Mouse (Mus musculus): ENCODE measurements at regions not wholly inside any gene's neighbourhood (a gene's known extent, or its start where the extent isn't known, plus 50 kb on each side); places are given as distances from the start of the nearest gene placed in this dataset.

DNA sequence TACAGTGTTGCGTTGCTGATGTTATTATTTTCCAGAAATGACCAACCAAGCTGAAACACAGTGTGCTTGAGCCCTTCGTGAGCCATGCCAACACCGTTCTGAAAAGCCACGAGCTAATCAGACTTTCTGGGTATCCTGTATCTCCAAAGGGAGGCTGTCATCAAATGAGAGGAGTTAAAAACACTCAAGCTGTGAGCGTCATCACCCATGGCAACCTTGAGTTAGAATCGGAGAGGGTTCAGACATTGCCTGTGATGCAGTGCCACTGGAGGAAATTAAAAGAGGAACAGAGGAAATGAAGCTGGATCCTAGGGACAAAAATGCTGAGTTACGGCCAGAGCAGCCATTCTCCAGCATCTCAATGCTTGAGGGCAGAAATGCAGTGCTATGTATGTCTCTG, 838.6 kb downstream of the Ntrk3 start:
- H3K4me3 ChIP-seq (ENCODE audit: low read length), result no peak overlapping the region
- no peak overlapping the region for H3K9ac ChIP-seq (ENCODE audit: low read depth, low read length)
- no peak overlapping the region for H3K4me2 ChIP-seq (replicated peaks; ENCODE audit: low read depth, low read length)
- H3K4me1 ChIP-seq (ENCODE audit: control insufficient read depth, insufficient read depth, low read length), result no peaks in the 10 kb centered on the region
- no peak for ATAC-seq (ENCODE audit: low FRiP score, low TSS enrichment)
- 73% methylated on average over 7 of the region's 7 CpGs for WGBS
- no peaks in the 10 kb centered on the region for H3K9me3 ChIP-seq (ENCODE audit: control insufficient read depth, low read length)
- no peak overlapping the region for H3K27ac ChIP-seq (ENCODE audit: low read depth, low read length)
- H3K27me3 ChIP-seq (ENCODE audit: control insufficient read depth, insufficient read depth, low read length), result no peaks in the 10 kb centered on the region
- H3K36me3 ChIP-seq (ENCODE audit: control insufficient read depth, insufficient read depth, low read length), result no peaks in the 10 kb centered on the region

DNA sequence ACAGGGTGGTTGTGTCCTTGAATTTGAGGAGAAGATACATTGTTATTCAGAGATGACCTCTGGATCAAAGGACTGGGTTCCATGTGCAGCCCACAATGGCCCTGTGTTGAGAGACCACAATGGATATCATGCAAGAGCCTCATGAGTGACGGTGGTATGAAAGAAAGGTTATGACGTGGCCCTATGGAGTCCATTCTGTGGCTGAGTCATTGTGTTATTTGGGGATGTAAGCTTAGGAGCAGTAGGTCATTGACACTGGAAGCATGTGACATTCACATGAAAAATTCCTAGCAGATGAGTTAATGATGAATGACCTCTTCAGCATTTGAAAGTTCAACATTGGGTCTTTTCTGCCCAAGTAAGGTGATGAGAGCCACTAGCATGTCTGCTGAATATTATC, 849.3 kb downstream of the Ntrk3 start:
- no peak overlapping the region for H3K27ac ChIP-seq (ENCODE audit: low read depth, low read length)
- H3K9ac ChIP-seq (ENCODE audit: low read depth, low read length), result no peak overlapping the region
- H3K4me2 ChIP-seq (replicated peaks; ENCODE audit: low read depth, low read length), result no peak overlapping the region
- H3K36me3 ChIP-seq (ENCODE audit: control insufficient read depth, insufficient read depth, low read length), result no peaks in the 10 kb centered on the region
- H3K4me3 ChIP-seq (ENCODE audit: low read length), result no peak overlapping the region
- no peaks in the 10 kb centered on the region for H3K4me1 ChIP-seq (ENCODE audit: control insufficient read depth, insufficient read depth, low read length)
- WGBS, result 70% methylated on average over 2 of the region's 2 CpGs
- no peak for ATAC-seq (ENCODE audit: low FRiP score, low TSS enrichment)
- no peaks in the 10 kb centered on the region for H3K27me3 ChIP-seq (ENCODE audit: control insufficient read depth, insufficient read depth, low read length)
- no peaks in the 10 kb centered on the region for H3K9me3 ChIP-seq (ENCODE audit: control insufficient read depth, low read length)

DNA sequence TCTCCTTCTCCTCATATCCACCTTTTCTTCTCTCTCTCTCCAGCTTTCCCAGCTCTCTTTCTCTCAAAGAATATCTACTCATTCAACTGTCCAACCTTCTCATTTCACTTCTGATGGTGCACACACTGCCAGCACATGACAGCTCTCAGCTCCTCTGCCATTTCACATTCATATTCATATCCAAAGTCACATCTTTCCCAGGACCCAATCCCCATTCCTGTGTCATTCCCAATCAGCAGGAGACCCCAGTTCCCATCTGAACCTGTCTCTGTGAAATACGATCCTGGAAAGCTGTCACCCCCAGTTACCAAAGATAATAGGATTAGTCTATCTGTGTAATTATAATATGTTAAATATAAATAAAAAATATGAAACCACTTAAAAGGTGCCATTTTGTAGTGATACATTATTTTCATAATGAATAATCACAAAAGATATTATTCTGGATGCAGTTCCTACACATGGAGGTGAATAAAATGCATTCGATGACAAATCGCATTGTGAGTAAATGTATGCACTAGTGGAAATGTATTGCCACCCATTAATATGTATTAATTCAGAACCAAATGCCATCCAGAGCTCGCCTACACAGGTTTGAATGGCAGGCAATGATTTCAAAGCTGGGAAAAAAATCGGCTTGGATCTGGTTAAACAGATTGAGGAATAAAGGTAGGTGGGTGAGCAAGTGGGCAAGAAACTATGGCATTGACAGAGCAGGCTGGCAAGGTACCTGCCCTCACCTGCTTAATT, 855.0 kb downstream of the Ntrk3 start:
- Histone ChIP-seq H3K4me3 (ENCODE audit: low read length) (no peak overlapping the region), H3K27me3 (ENCODE audit: control insufficient read depth, insufficient read depth, low read length) (no peaks in the 10 kb centered on the region), H3K9ac (ENCODE audit: low read depth, low read length) (no peak overlapping the region), H3K4me2 (replicated peaks; ENCODE audit: low read depth, low read length) (no peak overlapping the region), H3K27ac (ENCODE audit: low read depth, low read length) (no peak overlapping the region), H3K36me3 (ENCODE audit: control insufficient read depth, insufficient read depth, low read length) (no peaks in the 10 kb centered on the region), H3K4me1 (ENCODE audit: control insufficient read depth, insufficient read depth, low read length) (no peaks in the 10 kb centered on the region), H3K9me3 (ENCODE audit: control insufficient read depth, low read length) (no peaks in the 10 kb centered on the region)
- no peak for ATAC-seq (ENCODE audit: low FRiP score, low TSS enrichment)
- WGBS, result 96% methylated on average over 5 of the region's 5 CpGs

DNA sequence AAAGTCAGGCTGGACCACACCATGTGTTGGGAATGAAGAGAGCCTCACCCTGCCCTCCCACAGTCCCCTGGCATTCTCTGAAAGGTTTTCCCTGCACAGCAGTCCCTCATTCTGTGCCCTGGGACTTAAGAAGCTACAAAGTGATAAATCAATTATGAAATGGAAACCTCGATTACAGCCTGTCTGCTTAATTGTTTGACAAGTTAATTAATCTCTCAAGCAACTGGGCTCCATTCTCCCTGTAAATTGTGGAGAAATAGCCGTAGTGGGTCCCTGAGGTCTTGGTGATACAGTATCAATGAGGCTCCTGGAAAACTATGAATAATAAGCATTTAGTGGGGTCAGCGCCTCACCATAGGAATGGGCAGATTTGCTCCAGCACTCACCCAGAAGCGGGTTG, 870.3 kb downstream of the Ntrk3 start:
- Histone ChIP-seq H3K9ac (ENCODE audit: low read depth, low read length) (no peak overlapping the region), H3K27ac (ENCODE audit: low read depth, low read length) (no peak overlapping the region), H3K27me3 (ENCODE audit: control insufficient read depth, insufficient read depth, low read length) (no peaks in the 10 kb centered on the region), H3K4me2 (replicated peaks; ENCODE audit: low read depth, low read length) (no peak overlapping the region), H3K9me3 (ENCODE audit: control insufficient read depth, low read length) (no peaks in the 10 kb centered on the region), H3K4me3 (ENCODE audit: low read length) (no peak overlapping the region), H3K36me3 (ENCODE audit: control insufficient read depth, insufficient read depth, low read length) (no peaks in the 10 kb centered on the region), H3K4me1 (ENCODE audit: control insufficient read depth, insufficient read depth, low read length) (no peaks in the 10 kb centered on the region)
- 52% methylated on average over 4 of the region's 4 CpGs for WGBS
- ATAC-seq (ENCODE audit: low FRiP score, low TSS enrichment), result no peak

DNA sequence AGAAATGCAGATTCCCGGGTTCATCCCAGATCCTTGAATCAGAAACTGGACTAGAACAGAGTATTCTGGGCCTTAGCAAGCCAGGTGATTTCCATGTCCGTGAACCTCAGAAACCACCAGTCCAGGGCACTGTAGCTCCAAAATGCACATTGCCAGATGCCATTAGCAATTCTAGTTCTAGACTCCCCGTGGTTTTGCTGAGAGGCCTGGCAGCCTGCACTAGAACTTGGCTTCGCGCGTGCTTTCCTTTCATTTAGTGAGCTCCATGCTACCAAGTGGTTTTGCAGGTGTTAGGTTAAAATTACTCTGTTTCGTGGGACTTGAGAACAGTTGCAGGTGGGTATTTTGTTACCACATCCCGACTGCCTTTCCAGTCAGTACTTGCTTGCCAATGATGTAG, 876.0 kb downstream of the Ntrk3 start:
- WGBS, result 84% methylated on average over 8 of the region's 8 CpGs
- H3K36me3 ChIP-seq (ENCODE audit: control insufficient read depth, insufficient read depth, low read length), result no peaks in the 10 kb centered on the region
- no peak overlapping the region for H3K4me3 ChIP-seq (ENCODE audit: low read length)
- no peaks in the 10 kb centered on the region for H3K4me1 ChIP-seq (ENCODE audit: control insufficient read depth, insufficient read depth, low read length)
- no peak overlapping the region for H3K27ac ChIP-seq (ENCODE audit: low read depth, low read length)
- no peak overlapping the region for H3K9ac ChIP-seq (ENCODE audit: low read depth, low read length)
- no peak for ATAC-seq (ENCODE audit: low FRiP score, low TSS enrichment)
- H3K9me3 ChIP-seq (ENCODE audit: control insufficient read depth, low read length), result no peaks in the 10 kb centered on the region
- H3K4me2 ChIP-seq (replicated peaks; ENCODE audit: low read depth, low read length), result no peak overlapping the region
- H3K27me3 ChIP-seq (ENCODE audit: control insufficient read depth, insufficient read depth, low read length), result no peaks in the 10 kb centered on the region

DNA sequence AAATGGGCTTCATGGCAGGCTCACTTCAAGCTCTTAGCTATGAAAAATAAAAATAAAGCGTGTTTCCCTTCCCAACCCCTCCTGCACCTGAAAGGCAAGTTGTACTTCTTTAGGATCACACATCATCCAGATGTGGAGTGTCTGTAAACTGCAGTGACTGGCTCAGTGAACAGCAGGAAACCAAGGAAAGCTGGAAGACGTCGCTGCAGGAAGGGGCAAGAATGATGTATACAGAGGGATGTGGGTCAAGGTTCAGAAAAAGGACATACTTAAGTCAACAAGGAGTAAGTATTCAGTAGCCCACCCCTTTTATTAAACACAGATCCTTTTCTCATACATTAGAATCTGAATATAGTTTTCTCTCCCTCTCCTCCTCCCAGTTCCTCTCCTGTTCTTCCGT, 879.4 kb downstream of the Ntrk3 start:
- no peaks in the 10 kb centered on the region for H3K4me1 ChIP-seq (ENCODE audit: control insufficient read depth, insufficient read depth, low read length)
- H3K9me3 ChIP-seq (ENCODE audit: control insufficient read depth, low read length), result no peaks in the 10 kb centered on the region
- peak; percentile 37; the same call in 1 of the 2 replicates for ATAC-seq (ENCODE audit: low FRiP score, low TSS enrichment)

DNA sequence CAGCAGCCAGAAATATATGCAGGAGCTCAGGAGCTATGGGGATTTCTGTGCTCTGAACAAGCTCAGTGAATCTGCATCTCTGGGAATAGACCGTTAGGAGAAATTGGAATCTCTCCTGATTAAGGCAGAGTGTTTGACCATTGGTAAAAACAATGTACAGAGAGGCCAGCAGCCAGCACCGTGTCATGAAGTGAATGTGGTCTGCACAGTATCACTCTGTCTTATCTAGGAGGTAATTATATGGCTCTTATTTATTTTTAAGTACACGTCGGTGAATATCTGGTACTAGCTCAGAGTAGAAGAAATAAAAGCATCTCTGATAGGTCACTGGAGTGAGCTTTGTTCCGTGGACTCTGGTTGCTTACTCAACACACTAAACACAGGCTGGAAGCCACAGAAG, 879.8 kb downstream of the Ntrk3 start:
- H3K9me3 ChIP-seq (ENCODE audit: control insufficient read depth, low read length), result no peaks in the 10 kb centered on the region
- H3K36me3 ChIP-seq (ENCODE audit: control insufficient read depth, insufficient read depth, low read length), result no peaks in the 10 kb centered on the region
- H3K9ac ChIP-seq (ENCODE audit: low read depth, low read length), result no peak overlapping the region
- peak overlapping the region; percentile 38; the same call in 1 of the 2 replicates for H3K27ac ChIP-seq (ENCODE audit: low read depth, low read length)
- H3K4me3 ChIP-seq (ENCODE audit: low read length), result no peak overlapping the region
- ATAC-seq (ENCODE audit: low FRiP score, low TSS enrichment), result no peak
- H3K27me3 ChIP-seq (ENCODE audit: control insufficient read depth, insufficient read depth, low read length), result no peaks in the 10 kb centered on the region
- 54% methylated on average over 5 of the region's 5 CpGs for WGBS
- H3K4me1 ChIP-seq (ENCODE audit: control insufficient read depth, insufficient read depth, low read length), result no peaks in the 10 kb centered on the region
- H3K4me2 ChIP-seq (replicated peaks; ENCODE audit: low read depth, low read length), result no peak overlapping the region

More for the DNA sequence above, 879.4 kb downstream of the Ntrk3 start:
- H3K27ac ChIP-seq (ENCODE audit: low read depth, low read length), result no peak overlapping the region
- H3K4me3 ChIP-seq (ENCODE audit: low read length), result no peak overlapping the region
- no peaks in the 10 kb centered on the region for H3K36me3 ChIP-seq (ENCODE audit: control insufficient read depth, insufficient read depth, low read length)
- H3K27me3 ChIP-seq (ENCODE audit: control insufficient read depth, insufficient read depth, low read length), result no peaks in the 10 kb centered on the region
- WGBS, result 34% methylated on average over 4 of the region's 4 CpGs
- H3K9ac ChIP-seq (ENCODE audit: low read depth, low read length), result no peak overlapping the region
- no peak overlapping the region for H3K4me2 ChIP-seq (replicated peaks; ENCODE audit: low read depth, low read length)

DNA sequence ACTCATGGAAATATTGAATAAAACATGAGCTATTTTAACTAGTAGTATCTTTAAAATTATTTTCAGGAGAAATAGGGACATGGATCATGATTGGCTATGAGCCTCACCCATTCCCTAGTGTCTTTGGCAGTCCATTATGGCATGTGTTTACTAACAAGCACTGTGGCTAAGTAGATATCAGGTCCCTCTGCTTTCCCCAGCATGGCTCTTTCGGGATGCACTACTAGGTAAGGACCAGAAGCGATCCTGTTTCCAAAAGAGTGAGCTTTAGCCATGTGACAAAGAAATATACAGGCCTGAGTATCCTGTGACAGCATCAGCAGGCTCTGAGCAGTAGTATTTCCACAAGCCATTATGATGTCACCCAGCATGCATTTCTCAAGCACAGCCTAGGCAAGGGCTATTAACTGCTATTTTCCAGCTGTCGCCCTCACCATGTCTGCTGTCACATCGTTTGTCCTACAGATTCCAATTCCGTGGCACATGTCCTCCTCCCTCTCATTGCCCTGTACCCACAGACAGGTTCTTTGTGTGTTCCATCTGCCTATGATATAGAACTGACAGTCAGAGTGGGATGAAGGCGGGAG, 882.1 kb downstream of the Ntrk3 start:
- H3K4me2 ChIP-seq (replicated peaks; ENCODE audit: low read depth, low read length), result no peak overlapping the region
- H3K4me1 ChIP-seq (ENCODE audit: control insufficient read depth, insufficient read depth, low read length), result no peaks in the 10 kb centered on the region
- no peak overlapping the region for H3K9ac ChIP-seq (ENCODE audit: low read depth, low read length)
- H3K27me3 ChIP-seq (ENCODE audit: control insufficient read depth, insufficient read depth, low read length), result no peaks in the 10 kb centered on the region
- 43% methylated on average over 6 of the region's 6 CpGs for WGBS
- H3K36me3 ChIP-seq (ENCODE audit: control insufficient read depth, insufficient read depth, low read length), result no peaks in the 10 kb centered on the region
- ATAC-seq (ENCODE audit: low FRiP score, low TSS enrichment), result peak; percentile 88
- H3K27ac ChIP-seq (ENCODE audit: low read depth, low read length), result no peak overlapping the region
- no peaks in the 10 kb centered on the region for H3K9me3 ChIP-seq (ENCODE audit: control insufficient read depth, low read length)
- no peak overlapping the region for H3K4me3 ChIP-seq (ENCODE audit: low read length)

DNA sequence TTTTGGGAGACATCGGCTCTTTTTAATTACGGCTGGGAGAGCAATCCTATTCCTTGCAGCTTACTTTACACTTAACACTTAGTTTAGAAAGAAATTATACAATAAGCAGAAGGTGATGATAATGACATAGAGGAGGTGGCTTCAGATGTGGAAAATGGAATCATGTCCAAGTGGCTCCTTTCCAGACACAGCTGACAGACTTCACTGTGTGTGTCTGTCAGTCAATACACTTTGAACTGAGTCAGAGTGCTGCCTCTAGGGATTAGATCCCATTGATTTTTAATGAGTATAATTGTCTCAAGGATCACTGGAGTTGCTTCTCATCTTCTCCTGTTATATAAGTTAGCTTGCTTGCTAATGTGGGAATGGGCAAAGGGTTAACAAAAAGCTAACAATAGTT, 882.7 kb downstream of the Ntrk3 start:
- no peak overlapping the region for H3K9ac ChIP-seq (ENCODE audit: low read depth, low read length)
- WGBS, result 92% methylated on average over 2 of the region's 2 CpGs
- no peak for ATAC-seq (ENCODE audit: low FRiP score, low TSS enrichment)

More for the DNA sequence above, 882.7 kb downstream of the Ntrk3 start:
- no peak overlapping the region for H3K27ac ChIP-seq (ENCODE audit: low read depth, low read length)
- H3K27me3 ChIP-seq (ENCODE audit: control insufficient read depth, insufficient read depth, low read length), result no peaks in the 10 kb centered on the region
- no peak overlapping the region for H3K4me3 ChIP-seq (ENCODE audit: low read length)
- H3K9me3 ChIP-seq (ENCODE audit: control insufficient read depth, low read length), result no peaks in the 10 kb centered on the region
- H3K36me3 ChIP-seq (ENCODE audit: control insufficient read depth, insufficient read depth, low read length), result no peaks in the 10 kb centered on the region
- H3K4me2 ChIP-seq (replicated peaks; ENCODE audit: low read depth, low read length), result no peak overlapping the region
- H3K4me1 ChIP-seq (ENCODE audit: control insufficient read depth, insufficient read depth, low read length), result no peaks in the 10 kb centered on the region
